Mouse (Mus musculus) hematopoietic stem cell, adult 5-6 weeks (primary cell): ENCODE measurements at regions not wholly inside any gene's neighbourhood (a gene's known extent, or its start where the extent isn't known, plus 50 kb on each side); places are given as distances from the start of the nearest gene placed in this dataset.

Experiments
- ATAC-seq, 2 experiments: fragments of 125-278 bp in 1 of 2; replicated peaks in 1 of 2; 2 replicates each; pipeline ENCODE4 v1.8.0; 2016 to 2017; ENCODE audit warnings: inconsistent platforms in 2 of 2, mild to moderate bottlenecking in 2 of 2, moderate number of reproducible peaks in 2 of 2, low read depth in 1 of 2, moderate TSS enrichment in 1 of 2; ENCODE audit not compliant: low FRiP score in 2 of 2, poor library complexity in 2 of 2, severe bottlenecking in 2 of 2, insufficient read depth in 1 of 2, low TSS enrichment in 1 of 2

GRCm38 (mm10) chr11:8148485-8148825, 515.9 kb downstream of the Tns3 start:
- ATAC-seq = no peak

- no peak for ATAC-seq
Observed at GRCm38 (mm10) chr11:8147790-8148484, 516.4 kb downstream of the Tns3 start.

GRCm38 (mm10) chr11:8137366-8137765, 527.0 kb downstream of the Tns3 start:
- ATAC-seq = no peak

DNA sequence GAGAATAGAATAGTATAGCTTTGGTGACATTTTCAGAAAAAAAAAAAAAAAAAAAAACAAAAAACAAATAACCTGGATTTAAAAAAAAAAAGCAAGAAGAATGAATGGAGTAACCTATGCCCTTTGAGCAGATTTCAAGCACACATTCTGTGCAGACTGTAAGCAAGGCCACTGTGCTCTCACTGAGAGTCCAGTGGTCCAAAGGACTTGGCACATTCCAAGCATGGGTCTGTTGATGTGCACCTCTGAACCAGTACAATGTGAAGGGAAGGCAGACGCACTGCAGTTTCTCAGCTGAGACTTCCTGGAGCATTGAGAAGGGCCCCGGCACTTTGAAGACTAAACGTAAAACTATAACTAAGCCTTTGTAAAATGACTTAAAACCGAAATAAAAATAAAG, 527.7 kb downstream of the Tns3 start:
- no peak for ATAC-seq

- no peak for ATAC-seq
Observed at GRCm38 (mm10) chr11:8109286-8109685, 555.0 kb downstream of the Tns3 start.

GRCm38 (mm10) chr11:8101091-8101490, 563.2 kb downstream of the Tns3 start:
- ATAC-seq = no peak

DNA sequence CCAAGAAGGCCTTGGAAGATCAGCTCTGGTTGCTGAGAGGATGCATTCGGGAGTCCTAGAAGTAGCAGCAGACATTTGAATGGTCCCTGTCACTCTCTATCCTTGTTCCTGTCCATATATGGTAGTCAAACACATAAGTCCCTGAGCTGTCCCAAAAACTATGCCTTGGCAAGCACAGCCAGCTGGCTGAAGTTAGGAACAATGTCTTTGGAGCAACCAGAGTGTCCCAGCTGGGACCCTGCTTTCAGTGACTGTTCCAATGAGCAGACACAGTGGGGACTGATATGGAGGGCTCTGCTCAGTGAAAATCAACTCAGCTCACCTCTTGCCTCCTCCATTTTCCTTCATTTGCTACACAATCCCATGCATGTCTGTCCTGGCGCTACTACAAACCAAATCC, 580.0 kb downstream of the Tns3 start:
- ATAC-seq = no peak

GRCm38 (mm10) chr11:8082811-8083210, 581.5 kb downstream of the Tns3 start:
- no peak for ATAC-seq

DNA sequence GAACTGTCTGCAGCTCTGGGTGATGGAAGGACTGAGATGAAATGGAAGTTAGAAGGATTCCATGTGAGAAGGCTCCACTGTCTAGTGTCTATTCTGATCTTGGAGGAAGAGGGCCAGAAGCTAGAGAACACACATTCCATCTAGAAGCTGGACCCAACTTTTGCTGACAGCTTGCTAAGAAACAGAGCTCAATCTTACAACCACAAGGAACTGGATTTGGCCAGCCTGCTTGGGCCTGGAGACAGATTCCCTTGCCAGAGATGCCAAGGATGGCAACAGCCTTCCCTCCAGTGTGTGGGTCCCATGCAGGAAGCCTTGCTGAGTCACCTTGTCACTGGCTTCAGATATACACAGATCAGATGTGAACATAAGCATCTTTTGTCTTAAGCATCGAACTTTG, 591.0 kb downstream of the Tns3 start:
- ATAC-seq = no peak

GRCm38 (mm10) chr11:8068873-8069272, 595.5 kb downstream of the Tns3 start:
- no peak for ATAC-seq

- ATAC-seq = no peak
Observed at GRCm38 (mm10) chr11:8067330-8067729, 597.0 kb downstream of the Tns3 start.

DNA sequence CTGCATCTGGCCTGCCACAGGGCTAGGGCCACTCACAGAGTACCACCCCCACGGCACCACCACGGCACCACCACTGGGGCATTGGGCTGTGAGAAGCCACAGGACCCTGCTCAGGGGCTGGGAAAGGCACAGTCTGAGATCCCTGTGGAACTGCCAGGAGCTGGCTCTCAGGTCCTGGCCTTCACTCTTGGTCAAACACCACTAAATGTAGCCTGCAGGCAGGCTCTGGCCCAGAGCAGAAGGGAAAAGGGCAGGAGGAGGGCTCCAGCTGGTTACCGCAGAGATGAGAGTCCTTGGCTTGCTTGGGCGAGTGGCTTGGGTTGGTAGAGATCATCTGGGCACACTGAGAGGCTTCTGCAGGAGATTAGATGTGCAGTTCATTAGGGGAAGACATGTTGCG, 598.5 kb downstream of the Tns3 start:
- ATAC-seq = no peak

GRCm38 (mm10) chr11:8065086-8065485, 599.2 kb downstream of the Tns3 start:
- ATAC-seq = no peak

GRCm38 (mm10) chr11:8061989-8062388, 602.3 kb downstream of the Tns3 start:
- no peak for ATAC-seq

- ATAC-seq = no peak
Observed at GRCm38 (mm10) chr11:8061573-8061972, 602.8 kb downstream of the Tns3 start.

GRCm38 (mm10) chr11:8051499-8051898, 612.8 kb downstream of the Tns3 start:
- no peak for ATAC-seq

- no peak for ATAC-seq
Observed at GRCm38 (mm10) chr11:8045086-8045485, 619.2 kb downstream of the Tns3 start.

DNA sequence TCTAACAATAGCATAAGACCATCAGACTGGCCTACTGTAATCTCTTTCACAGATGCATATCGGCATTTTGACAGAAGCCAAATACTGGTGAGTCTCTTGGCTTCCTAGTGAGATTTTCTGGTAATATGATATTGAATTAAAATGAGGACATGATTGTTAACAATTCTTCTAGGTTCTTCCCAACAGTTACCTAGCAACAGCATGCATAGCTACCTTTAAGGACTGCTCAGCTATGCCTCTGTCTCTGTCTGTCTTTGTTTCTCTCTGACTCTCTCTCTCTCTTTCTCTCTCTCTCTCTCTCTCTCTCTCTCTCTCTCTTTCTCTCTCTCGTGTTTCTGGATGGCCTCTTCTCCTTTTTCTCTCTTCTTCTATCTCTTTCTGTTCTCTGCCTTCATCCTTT, 634.2 kb downstream of the Tns3 start:
- ATAC-seq = no peak

DNA sequence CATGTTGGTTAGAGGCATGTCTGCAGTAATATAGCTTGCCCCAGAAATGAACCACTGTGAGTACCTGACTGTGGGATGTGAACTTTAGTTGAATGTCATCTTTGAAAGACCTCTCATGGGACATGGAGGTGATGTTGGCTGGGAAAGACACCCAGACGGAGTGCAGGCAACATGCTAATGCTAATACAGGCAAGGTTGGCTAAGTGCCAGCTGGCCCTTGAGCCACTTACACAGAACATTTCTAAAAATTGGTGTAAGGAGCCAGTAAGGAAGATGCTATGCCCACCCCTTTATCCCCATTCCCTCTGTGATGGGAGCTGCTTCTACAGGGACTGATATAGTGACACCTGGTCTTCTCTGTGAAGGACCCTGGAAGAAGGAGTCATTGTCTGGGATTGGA, 656.5 kb downstream of the Tns3 start:
- no peak for ATAC-seq

DNA sequence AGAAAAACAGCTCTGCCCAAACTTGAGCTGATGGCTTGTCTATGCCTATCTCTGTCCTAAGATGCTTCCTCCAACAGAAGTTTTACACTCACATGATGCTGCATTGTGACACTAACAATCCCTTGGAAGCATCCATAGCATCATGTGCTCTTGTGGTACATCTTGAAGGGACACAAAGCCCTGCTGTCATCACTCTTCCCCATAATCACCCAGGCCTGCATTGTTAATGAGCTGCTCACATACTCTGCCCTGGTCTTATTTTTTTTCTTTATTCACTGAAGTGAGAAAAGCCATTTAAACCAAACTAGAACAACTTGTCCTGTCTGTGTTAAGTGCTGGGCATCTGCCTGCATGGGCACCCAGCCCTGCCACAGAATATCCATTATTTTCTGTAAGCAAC, 683.3 kb downstream of the Tns3 start:
- no peak for ATAC-seq
